Mouse (Mus musculus): ENCODE results near the gene Ergic3. TPM values are rescaled to one million over a fixed set of nuclear protein-coding genes. Genes with fewer than 3 reads are reported as not detected.

The Ergic3 gene
- polyA plus RNA-seq, 1 experiment: not detected

- TF ChIP-seq POLR2A (IDR thresholded peaks at IDR 0.05; ENCODE audit: insufficient read depth, low read depth, low read length) (no peak), CTCF (IDR thresholded peaks at IDR 0.05; ENCODE audit: insufficient read depth, low read depth, low read length) (no peak)
- H3K27ac ChIP-seq (ENCODE audit: insufficient read depth, low read depth, low read length): no peak overlapping the region
- 97% methylated on average over 6 of the region's 6 CpGs for WGBS
- H3K4me3 ChIP-seq (ENCODE audit: insufficient read depth, low read depth, low read length): no peak overlapping the region
- H3K4me1 ChIP-seq (ENCODE audit: control insufficient read depth, insufficient read depth, low read length): peaks cover 9% of the 10 kb centered on the region
These were observed 20.7 kb upstream of the Ergic3 start for GRCm38 (mm10) chr2:155987131-155987530.

- no peak overlapping the region for H3K4me3 ChIP-seq (ENCODE audit: insufficient read depth, low read depth, low read length)
- TF ChIP-seq POLR2A (IDR thresholded peaks at IDR 0.05; ENCODE audit: insufficient read depth, low read depth, low read length): no peak
- no peak for TF ChIP-seq CTCF (IDR thresholded peaks at IDR 0.05; ENCODE audit: insufficient read depth, low read depth, low read length)
- H3K4me1 ChIP-seq (ENCODE audit: control insufficient read depth, insufficient read depth, low read length): peaks cover 11% of the 10 kb centered on the region
- 81% methylated on average over 4 of the region's 4 CpGs for WGBS
- no peak overlapping the region for H3K27ac ChIP-seq (ENCODE audit: insufficient read depth, low read depth, low read length)
These were observed 18.8 kb upstream of the Ergic3 start for GRCm38 (mm10) chr2:155989085-155989484.

- TF ChIP-seq POLR2A (IDR thresholded peaks at IDR 0.05; ENCODE audit: insufficient read depth, low read depth, low read length): no peak
- no peak for TF ChIP-seq CTCF (IDR thresholded peaks at IDR 0.05; ENCODE audit: insufficient read depth, low read depth, low read length)
- 84% methylated on average over 10 of the region's 10 CpGs for WGBS
These were observed 16.7 kb upstream of the Ergic3 start for GRCm38 (mm10) chr2:155991151-155991550.

GRCm38 (mm10) chr2:155991863-155992321 lies 16.0 kb upstream of the Ergic3 start:
- Histone ChIP-seq H3K4me3 (ENCODE audit: insufficient read depth, low read depth, low read length) (no peak overlapping the region), H3K4me1 (ENCODE audit: control insufficient read depth, insufficient read depth, low read length) (peaks cover 11% of the 10 kb centered on the region), H3K27ac (ENCODE audit: insufficient read depth, low read depth, low read length) (no peak overlapping the region)
- TF ChIP-seq CTCF (IDR thresholded peaks at IDR 0.05; ENCODE audit: insufficient read depth, low read depth, low read length): no peak
- no peak for TF ChIP-seq POLR2A (IDR thresholded peaks at IDR 0.05; ENCODE audit: insufficient read depth, low read depth, low read length)
- 41% methylated on average over 14 of the region's 14 CpGs for whole genome bisulfite sequencing

More at GRCm38 (mm10) chr2:155991151-155991550, 16.7 kb upstream of the Ergic3 start:
- Histone ChIP-seq H3K27ac (ENCODE audit: insufficient read depth, low read depth, low read length) (no peak overlapping the region), H3K4me3 (ENCODE audit: insufficient read depth, low read depth, low read length) (no peak overlapping the region), H3K4me1 (ENCODE audit: control insufficient read depth, insufficient read depth, low read length) (peaks cover 11% of the 10 kb centered on the region)

- TF ChIP-seq CTCF (IDR thresholded peaks at IDR 0.05; ENCODE audit: insufficient read depth, low read depth, low read length) (no peak), POLR2A (IDR thresholded peaks at IDR 0.05; ENCODE audit: insufficient read depth, low read depth, low read length) (no peak)
- H3K27ac ChIP-seq (ENCODE audit: insufficient read depth, low read depth, low read length): no peak overlapping the region
- 91% methylated on average over 4 of the region's 4 CpGs for WGBS
- H3K4me1 ChIP-seq (ENCODE audit: control insufficient read depth, insufficient read depth, low read length): peaks cover 10% of the 10 kb centered on the region
- no peak overlapping the region for H3K4me3 ChIP-seq (ENCODE audit: insufficient read depth, low read depth, low read length)
These were observed 2.5 kb upstream of the Ergic3 start for GRCm38 (mm10) chr2:156005393-156005792.

GRCm38 (mm10) chr2:156018106-156018505 lies 10.3 kb downstream of the Ergic3 start:
- TF ChIP-seq CTCF (IDR thresholded peaks at IDR 0.05; ENCODE audit: insufficient read depth, low read depth, low read length) (no peak), POLR2A (IDR thresholded peaks at IDR 0.05; ENCODE audit: insufficient read depth, low read depth, low read length) (no peak)
- Histone ChIP-seq H3K4me1 (ENCODE audit: control insufficient read depth, insufficient read depth, low read length) (no peaks in the 10 kb centered on the region), H3K27ac (ENCODE audit: insufficient read depth, low read depth, low read length) (no peak overlapping the region), H3K4me3 (ENCODE audit: insufficient read depth, low read depth, low read length) (no peak overlapping the region)
- 91% methylated on average over 3 of the region's 3 CpGs for WGBS

GRCm38 (mm10) chr2:156021219-156021618 lies 13.4 kb downstream of the Ergic3 start:
- Histone ChIP-seq H3K27ac (ENCODE audit: insufficient read depth, low read depth, low read length) (no peak overlapping the region), H3K4me3 (ENCODE audit: insufficient read depth, low read depth, low read length) (no peak overlapping the region), H3K4me1 (ENCODE audit: control insufficient read depth, insufficient read depth, low read length) (no peaks in the 10 kb centered on the region)
- TF ChIP-seq CTCF (IDR thresholded peaks at IDR 0.05; ENCODE audit: insufficient read depth, low read depth, low read length): no peak
- no peak for TF ChIP-seq POLR2A (IDR thresholded peaks at IDR 0.05; ENCODE audit: insufficient read depth, low read depth, low read length)
- whole genome bisulfite sequencing: 88% methylated on average over 8 of the region's 8 CpGs

- WGBS: 88% methylated on average over 2 of the region's 2 CpGs
- Histone ChIP-seq H3K27ac (ENCODE audit: insufficient read depth, low read depth, low read length) (no peak overlapping the region), H3K4me1 (ENCODE audit: control insufficient read depth, insufficient read depth, low read length) (no peaks in the 10 kb centered on the region), H3K4me3 (ENCODE audit: insufficient read depth, low read depth, low read length) (no peak overlapping the region)
- TF ChIP-seq POLR2A (IDR thresholded peaks at IDR 0.05; ENCODE audit: insufficient read depth, low read depth, low read length) (no peak), CTCF (IDR thresholded peaks at IDR 0.05; ENCODE audit: insufficient read depth, low read depth, low read length) (no peak)
These were observed 13.9 kb downstream of the Ergic3 start for GRCm38 (mm10) chr2:156021765-156022164.

GRCm38 (mm10) chr2:156025482-156025881 lies 17.6 kb downstream of the Ergic3 start:
- Histone ChIP-seq H3K4me3 (ENCODE audit: insufficient read depth, low read depth, low read length) (no peak overlapping the region), H3K4me1 (ENCODE audit: control insufficient read depth, insufficient read depth, low read length) (no peaks in the 10 kb centered on the region), H3K27ac (ENCODE audit: insufficient read depth, low read depth, low read length) (no peak overlapping the region)
- TF ChIP-seq POLR2A (IDR thresholded peaks at IDR 0.05; ENCODE audit: insufficient read depth, low read depth, low read length) (no peak), CTCF (IDR thresholded peaks at IDR 0.05; ENCODE audit: insufficient read depth, low read depth, low read length) (no peak)

GRCm38 (mm10) chr2:156039390-156039789 lies 31.5 kb downstream of the Ergic3 start:
- no peak overlapping the region for H3K27ac ChIP-seq (ENCODE audit: insufficient read depth, low read depth, low read length)
- H3K4me3 ChIP-seq (ENCODE audit: insufficient read depth, low read depth, low read length): no peak overlapping the region
- H3K4me1 ChIP-seq (ENCODE audit: control insufficient read depth, insufficient read depth, low read length): no peaks in the 10 kb centered on the region
- TF ChIP-seq CTCF (IDR thresholded peaks at IDR 0.05; ENCODE audit: insufficient read depth, low read depth, low read length) (no peak), POLR2A (IDR thresholded peaks at IDR 0.05; ENCODE audit: insufficient read depth, low read depth, low read length) (no peak)
- WGBS: 93% methylated on average over 3 of the region's 3 CpGs

All from olfactory bulb, adult 2 months (tissue).